Mouse (Mus musculus) limb, embryonic 11.5 days (tissue): ENCODE measurements at regions not wholly inside any gene's neighbourhood (a gene's known extent, or its start where the extent isn't known, plus 50 kb on each side); places are given as distances from the start of the nearest gene placed in this dataset.

Experiments used
- ATAC-seq: fragments of 200-750 bp; cut with Nextera tagmentation; 2 replicates; pipeline ENCODE4 v1.8.0; 2017; ENCODE audit warnings: low read depth; ENCODE audit not compliant: insufficient number of reproducible peaks, low FRiP score, low TSS enrichment
- DNase-seq: peaks from one replicate; pipeline ENCODE4 v3.0.0-alpha.2; 2015; ENCODE audit warnings: low spot score
- H3K27ac ChIP-seq: fragments of 300-500 bp; sonication (generic); replicated peaks from 2 replicates; pipeline ENCODE4 v1.5.1; 2014; ENCODE audit warnings: low read depth, mild to moderate bottlenecking, low read length
- H3K27me3 ChIP-seq: fragments of 300-500 bp; sonication (generic); 2 replicates; pipeline ENCODE4 v1.6.1; 2014; ENCODE audit warnings: mild to moderate bottlenecking, low read length, mixed read lengths; ENCODE audit not compliant: control insufficient read depth, insufficient read depth
- H3K36me3 ChIP-seq: fragments of 300-500 bp; sonication (generic); 2 replicates; pipeline ENCODE4 v1.6.1; 2014; ENCODE audit warnings: mild to moderate bottlenecking, low read length, moderate library complexity, mixed read lengths; ENCODE audit not compliant: control insufficient read depth, insufficient read depth
- H3K4me1 ChIP-seq: fragments of 300-500 bp; sonication (generic); 2 replicates; pipeline ENCODE4 v1.6.1; 2014; ENCODE audit warnings: low read length, mixed read lengths; ENCODE audit not compliant: control insufficient read depth, insufficient read depth
- H3K4me2 ChIP-seq: fragments of 300-500 bp; sonication (generic); 2 replicates; pipeline ENCODE4 v1.6.1; 2014; ENCODE audit warnings: low read depth, mild to moderate bottlenecking, moderate library complexity; ENCODE audit not compliant: severe bottlenecking
- H3K4me3 ChIP-seq: fragments of 300-500 bp; sonication (generic); 2 replicates; pipeline ENCODE4 v1.5.1; 2014; ENCODE audit warnings: low read depth, low read length
- H3K9ac ChIP-seq: fragments of 300-500 bp; sonication (generic); 2 replicates; pipeline ENCODE4 v1.6.1; 2014; ENCODE audit warnings: mild to moderate bottlenecking, low read length
- H3K9me3 ChIP-seq: fragments of 300-500 bp; sonication (generic); 2 replicates; pipeline ENCODE4 v1.6.1; 2016; ENCODE audit warnings: low read length; ENCODE audit not compliant: control insufficient read depth
- WGBS: fragments of 180-500 bp; shearing (Covaris S2); extraction: QIAGEN DNeasy Blood & Tissue Kit; methylation state at CpG from one replicate; pipeline ENCODE4 v1.1.7; 2014; 5-methylcytosine and 5-hydroxymethylcytosine counted together

- 0 out of 2 replicates have a peak, but pooled peaks cover 5% of the 10 kb centered on the region for H3K4me1 ChIP-seq
- H3K4me2 ChIP-seq = no peak overlapping the region
- H3K27ac ChIP-seq = no peak overlapping the region
- no peak overlapping the region for H3K9ac ChIP-seq
- 33% methylated on average over 9 of the region's 9 CpGs for WGBS
- ATAC-seq = peak; percentile 38; the same call in 1 of the 2 replicates
- H3K9me3 ChIP-seq = no peaks in the 10 kb centered on the region
- no peaks in the 10 kb centered on the region for H3K27me3 ChIP-seq
- H3K36me3 ChIP-seq = no peaks in the 10 kb centered on the region
- no peak overlapping the region for H3K4me3 ChIP-seq
- peak; percentile 26 for DNase-seq
Observed at GRCm38 (mm10) chr6:140193084-140193939, 152.1 kb upstream of the Plcz1 start.

- H3K27me3 ChIP-seq = no peaks in the 10 kb centered on the region
- H3K36me3 ChIP-seq = no peaks in the 10 kb centered on the region
- no peak overlapping the region for H3K4me2 ChIP-seq
- no peak for DNase-seq
- H3K4me3 ChIP-seq = no peak overlapping the region
- ATAC-seq = no peak
- H3K9ac ChIP-seq = no peak overlapping the region
- 83% methylated on average over 17 of the region's 17 CpGs for WGBS
- no peak overlapping the region for H3K27ac ChIP-seq
- H3K4me1 ChIP-seq = 0 out of 2 replicates have a peak, but pooled peaks cover 5% of the 10 kb centered on the region
- no peaks in the 10 kb centered on the region for H3K9me3 ChIP-seq
Observed at GRCm38 (mm10) chr6:140192526-140192925, 151.3 kb upstream of the Plcz1 start.

GRCm38 (mm10) chr6:140191341-140191740, 150.1 kb upstream of the Plcz1 start:
- no peaks in the 10 kb centered on the region for H3K27me3 ChIP-seq
- 0 out of 2 replicates have a peak, but pooled peaks cover 5% of the 10 kb centered on the region for H3K4me1 ChIP-seq
- H3K4me3 ChIP-seq = no peak overlapping the region
- 82% methylated on average over 4 of the region's 4 CpGs for WGBS
- H3K4me2 ChIP-seq = no peak overlapping the region
- ATAC-seq (no peak), DNase-seq (no peak)
- H3K9ac ChIP-seq = no peak overlapping the region
- no peaks in the 10 kb centered on the region for H3K36me3 ChIP-seq
- H3K27ac ChIP-seq = no peak overlapping the region
- no peaks in the 10 kb centered on the region for H3K9me3 ChIP-seq

GRCm38 (mm10) chr6:140189601-140190000, 148.3 kb upstream of the Plcz1 start:
- H3K9me3 ChIP-seq = no peaks in the 10 kb centered on the region
- 91% methylated on average over 9 of the region's 9 CpGs for WGBS
- H3K27ac ChIP-seq = no peak overlapping the region
- H3K4me2 ChIP-seq = no peak overlapping the region
- no peak overlapping the region for H3K4me3 ChIP-seq
- H3K36me3 ChIP-seq = no peaks in the 10 kb centered on the region
- no peaks in the 10 kb centered on the region for H3K27me3 ChIP-seq
- H3K9ac ChIP-seq = no peak overlapping the region
- ATAC-seq = no peak
- H3K4me1 ChIP-seq = 0 out of 2 replicates have a peak, but pooled peaks cover 5% of the 10 kb centered on the region
- DNase-seq = no peak

GRCm38 (mm10) chr6:140187733-140188132, 146.5 kb upstream of the Plcz1 start:
- H3K27ac ChIP-seq = no peak overlapping the region
- no peaks in the 10 kb centered on the region for H3K4me1 ChIP-seq

GRCm38 (mm10) chr6:140187106-140187505, 145.8 kb upstream of the Plcz1 start:
- Histone ChIP-seq H3K4me1 (no peaks in the 10 kb centered on the region), H3K27ac (no peak overlapping the region), H3K9me3 (no peaks in the 10 kb centered on the region), H3K4me2 (no peak overlapping the region), H3K36me3 (no peaks in the 10 kb centered on the region), H3K4me3 (no peak overlapping the region), H3K9ac (no peak overlapping the region), H3K27me3 (no peaks in the 10 kb centered on the region)
- DNase-seq = no peak
- ATAC-seq = no peak
- 43% methylated on average over 6 of the region's 6 CpGs for whole genome bisulfite sequencing

More at GRCm38 (mm10) chr6:140187733-140188132, 146.5 kb upstream of the Plcz1 start:
- Histone ChIP-seq H3K4me3 (no peak overlapping the region), H3K27me3 (no peaks in the 10 kb centered on the region), H3K9ac (no peak overlapping the region), H3K9me3 (no peaks in the 10 kb centered on the region), H3K4me2 (no peak overlapping the region), H3K36me3 (no peaks in the 10 kb centered on the region)
- ATAC-seq (no peak), DNase-seq (no peak)
- 90% methylated on average over 3 of the region's 3 CpGs for WGBS

- Histone ChIP-seq H3K4me2 (no peak overlapping the region), H3K4me3 (no peak overlapping the region), H3K27ac (no peak overlapping the region), H3K36me3 (no peaks in the 10 kb centered on the region), H3K9ac (no peak overlapping the region), H3K4me1 (no peaks in the 10 kb centered on the region), H3K27me3 (no peaks in the 10 kb centered on the region), H3K9me3 (no peaks in the 10 kb centered on the region)
- no peak for ATAC-seq
- DNase-seq = no peak
- 90% methylated on average over 4 of the region's 4 CpGs for WGBS
Observed at GRCm38 (mm10) chr6:140179999-140180398, 138.7 kb upstream of the Plcz1 start.

- ATAC-seq = no peak
- Histone ChIP-seq H3K9me3 (no peaks in the 10 kb centered on the region), H3K9ac (no peak overlapping the region), H3K27me3 (no peaks in the 10 kb centered on the region), H3K27ac (no peak overlapping the region), H3K4me3 (no peak overlapping the region), H3K36me3 (no peaks in the 10 kb centered on the region), H3K4me1 (no peaks in the 10 kb centered on the region), H3K4me2 (no peak overlapping the region)
- no peak for DNase-seq
- WGBS = 79% methylated on average over 12 of the region's 12 CpGs
Observed at GRCm38 (mm10) chr6:140178425-140179193, 137.4 kb upstream of the Plcz1 start.
